Mouse (Mus musculus) heart, embryonic 11.5 days (tissue): ENCODE data around the gene Impdh2. TPM values are rescaled to one million over a fixed set of nuclear protein-coding genes. Genes with fewer than 3 reads are reported as not detected.

Experiments used
- ATAC-seq: fragments of 200-750 bp; cut with Nextera tagmentation; replicated peaks from 2 replicates; pipeline ENCODE4 v1.8.0; 2017; ENCODE audit warnings: moderate library complexity; ENCODE audit not compliant: insufficient number of reproducible peaks, low FRiP score, low TSS enrichment
- H3K27ac ChIP-seq: fragments of 300-500 bp; sonication (generic); 2 replicates; pipeline ENCODE4 v1.5.1; 2014; ENCODE audit warnings: mild to moderate bottlenecking, low read depth, low read length
- H3K27me3 ChIP-seq: fragments of 300-500 bp; sonication (generic); 2 replicates; pipeline ENCODE4 v1.6.1; 2014; ENCODE audit warnings: mild to moderate bottlenecking, low read length, mixed read lengths; ENCODE audit not compliant: control insufficient read depth, insufficient read depth
- H3K36me3 ChIP-seq: fragments of 300-500 bp; sonication (generic); 2 replicates; pipeline ENCODE4 v1.6.1; 2014; ENCODE audit warnings: mild to moderate bottlenecking, low read length, moderate library complexity, mixed read lengths; ENCODE audit not compliant: control insufficient read depth, insufficient read depth
- H3K4me1 ChIP-seq: fragments of 300-500 bp; sonication (generic); 2 replicates; pipeline ENCODE4 v1.6.1; 2014; ENCODE audit warnings: low read length; ENCODE audit not compliant: control insufficient read depth, insufficient read depth
- H3K4me2 ChIP-seq: fragments of 300-500 bp; sonication (generic); 2 replicates; pipeline ENCODE4 v1.6.1; 2014; ENCODE audit warnings: mild to moderate bottlenecking, moderate library complexity
- H3K4me3 ChIP-seq: fragments of 300-500 bp; sonication (generic); 2 replicates; pipeline ENCODE4 v1.5.1; 2014; ENCODE audit warnings: low read depth, low read length
- H3K9ac ChIP-seq: fragments of 300-500 bp; sonication (generic); 2 replicates; pipeline ENCODE4 v1.6.1; 2014; ENCODE audit warnings: mild to moderate bottlenecking, low read depth, low read length, moderate library complexity
- H3K9me3 ChIP-seq: fragments of 300-500 bp; sonication (generic); replicated peaks from 2 replicates; pipeline ENCODE4 v1.6.1; 2016; ENCODE audit warnings: low read length; ENCODE audit not compliant: control insufficient read depth
- WGBS: fragments of 180-500 bp; shearing (Covaris S2); extraction: QIAGEN DNeasy Blood & Tissue Kit; methylation state at CpG from one replicate; pipeline ENCODE4 v1.1.7; 2014; ENCODE audit not compliant: insufficient replicate concordance; 5-methylcytosine and 5-hydroxymethylcytosine counted together
- polyA plus RNA-seq: library from polyadenylated mRNA; unstranded; fragments of >200 nt; fragmentation: Nextera tagmentation; extraction: Ambion mirVana; gene quantifications from 2 replicates; pipeline ENCODE4 v1.2.1, GENCODE M21; 2014

Impdh2 gene
- polyA plus RNA-seq, 1 experiment from 2014 or later, result 130 TPM

GRCm38 (mm10) chr9:108566815-108567776, 7.0 kb downstream of the Impdh2 start, which contains the start of gene Ndufaf3:
Gene Ndufaf3 (minus strand): TSS chr9:108567434.
- H3K4me3 ChIP-seq, result peak within 1 kb of the TSS; percentile 79
- peak within 1 kb of the TSS; percentile 97 for H3K4me2 ChIP-seq
- H3K27me3 ChIP-seq, result no peaks in the 10 kb centered on the region
- H3K4me1 ChIP-seq, result peaks cover 22% of the 10 kb centered on the region
- H3K9ac ChIP-seq, result peak within 1 kb of the TSS; percentile 90
- peak; percentile 78 for ATAC-seq
- H3K27ac ChIP-seq, result peak within 1 kb of the TSS; percentile 95
- no peaks in the 10 kb centered on the region for H3K9me3 ChIP-seq
- under 1% methylated on average over 73 of the region's 73 CpGs for WGBS
- H3K36me3 ChIP-seq, result peaks cover 26% of the 10 kb centered on the region

- Histone ChIP-seq H3K27me3 (no peaks in the 10 kb centered on the region), H3K36me3 (peaks cover 31% of the 10 kb centered on the region), H3K27ac (peak overlapping the region; percentile 95), H3K9me3 (no peaks in the 10 kb centered on the region), H3K4me1 (peaks cover 22% of the 10 kb centered on the region), H3K4me3 (peak overlapping the region; percentile 79), H3K9ac (peak overlapping the region; percentile 90), H3K4me2 (peak overlapping the region; percentile 97)
- 8% methylated on average over 18 of the region's 18 CpGs for WGBS
- ATAC-seq, result no peak
Observed at GRCm38 (mm10) chr9:108567931-108568419, 7.9 kb downstream of the Impdh2 start.

GRCm38 (mm10) chr9:108568511-108568921, 8.4 kb downstream of the Impdh2 start:
- peak overlapping the region; percentile 97 for H3K4me2 ChIP-seq
- peaks cover 32% of the 10 kb centered on the region for H3K36me3 ChIP-seq
- no peak overlapping the region for H3K27ac ChIP-seq
- ATAC-seq, result no peak
- no peaks in the 10 kb centered on the region for H3K27me3 ChIP-seq
- H3K4me3 ChIP-seq, result peak overlapping the region; percentile 79
- WGBS, result 63% methylated on average over 17 of the region's 17 CpGs
- H3K4me1 ChIP-seq, result peaks cover 22% of the 10 kb centered on the region
- H3K9ac ChIP-seq, result no peak overlapping the region; the same call in 1 of the 2 replicates
- H3K9me3 ChIP-seq, result no peaks in the 10 kb centered on the region

GRCm38 (mm10) chr9:108569381-108570206, 9.5 kb downstream of the Impdh2 start, which contains the start of gene Dalrd3:
Gene Dalrd3 (plus strand): TSS chr9:108569886.
- peak within 1 kb of the TSS; percentile 60 for H3K9ac ChIP-seq
- peak; percentile 65 for ATAC-seq
- peak within 1 kb of the TSS; percentile 97 for H3K4me2 ChIP-seq
- no peaks in the 10 kb centered on the region for H3K9me3 ChIP-seq
- H3K27me3 ChIP-seq, result no peaks in the 10 kb centered on the region
- WGBS, result 5% methylated on average over 41 of the region's 42 CpGs
- peaks cover 22% of the 10 kb centered on the region for H3K36me3 ChIP-seq
- H3K4me1 ChIP-seq, result peaks cover 28% of the 10 kb centered on the region
- peak within 1 kb of the TSS; percentile 64 for H3K4me3 ChIP-seq
- H3K27ac ChIP-seq, result peak within 1 kb of the TSS; percentile 47

- H3K4me3 ChIP-seq, result peak overlapping the region; percentile 64
- peak overlapping the region; percentile 47 for H3K27ac ChIP-seq
- H3K9ac ChIP-seq, result peak overlapping the region; percentile 60
- H3K36me3 ChIP-seq, result peaks cover 22% of the 10 kb centered on the region
- peak; percentile 19 for ATAC-seq
- H3K4me2 ChIP-seq, result peak overlapping the region; percentile 89
- no peaks in the 10 kb centered on the region for H3K9me3 ChIP-seq
- H3K4me1 ChIP-seq, result peaks cover 28% of the 10 kb centered on the region
- no peaks in the 10 kb centered on the region for H3K27me3 ChIP-seq
- WGBS, result 1% methylated on average over 40 of the region's 40 CpGs
Observed at GRCm38 (mm10) chr9:108570207-108570896, 10.3 kb downstream of the Impdh2 start.

GRCm38 (mm10) chr9:108571401-108571973, 11.4 kb downstream of the Impdh2 start:
- Histone ChIP-seq H3K4me1 (peaks cover 25% of the 10 kb centered on the region), H3K27ac (no peak overlapping the region), H3K27me3 (no peaks in the 10 kb centered on the region), H3K4me2 (no peak overlapping the region), H3K9ac (no peak overlapping the region), H3K4me3 (no peak overlapping the region), H3K36me3 (peaks cover 23% of the 10 kb centered on the region), H3K9me3 (no peaks in the 10 kb centered on the region)
- WGBS, result 97% methylated on average over 16 of the region's 16 CpGs
- no peak for ATAC-seq

- H3K4me3 ChIP-seq, result no peak overlapping the region
- no peaks in the 10 kb centered on the region for H3K9me3 ChIP-seq
- H3K27me3 ChIP-seq, result no peaks in the 10 kb centered on the region
- H3K9ac ChIP-seq, result no peak overlapping the region
- WGBS, result 84% methylated on average over 10 of the region's 10 CpGs
- ATAC-seq, result no peak
- no peak overlapping the region for H3K4me2 ChIP-seq
- H3K4me1 ChIP-seq, result peaks cover 33% of the 10 kb centered on the region
- no peak overlapping the region for H3K27ac ChIP-seq
- peaks cover 23% of the 10 kb centered on the region for H3K36me3 ChIP-seq
Observed at GRCm38 (mm10) chr9:108572321-108572720, 12.2 kb downstream of the Impdh2 start.
